Mouse (Mus musculus): Measurements from ENCODE around the gene Ovol3.

GRCm38 (mm10) chr7:30200200-30200599 lies 35.3 kb downstream of the Ovol3 start:
- TF ChIP-seq POLR2A (IDR thresholded peaks at IDR 0.05; ENCODE audit: control insufficient read depth, extremely low read depth, insufficient read depth, low read length, poor library complexity) = no peak
- TF ChIP-seq CTCF (IDR thresholded peaks at IDR 0.05; ENCODE audit: borderline replicate concordance, control insufficient read depth, extremely low read depth, insufficient read depth, low read length, poor library complexity) = no peak
